Mouse (Mus musculus) ES-Bruce4 (cell line): ENCODE results near the gene Ntm.

Source experiments
- CTCF ChIP-seq: IDR thresholded peaks from one replicate; pipeline ENCODE4 v1.8.1; 2011; ENCODE audit warnings: low read depth, low read length
- EP300 ChIP-seq: IDR thresholded peaks from 2 replicates; pipeline ENCODE4 v1.6.1; 2011; ENCODE audit warnings: low read depth, low read length; ENCODE audit not compliant: insufficient read depth
- POLR2A ChIP-seq: IDR thresholded peaks from one replicate; pipeline ENCODE4 v1.8.1; 2011; ENCODE audit warnings: low read length; ENCODE audit not compliant: insufficient read depth

- no peak for TF ChIP-seq CTCF
- no peak for TF ChIP-seq POLR2A
- TF ChIP-seq EP300 = no peak
Observed at GRCm38 (mm10) chr9:29136039-29136438, 826.9 kb downstream of the Ntm start.
